Mouse (Mus musculus): ENCODE data around the gene Bicdl1. TPM values are rescaled to one million over a fixed set of nuclear protein-coding genes. Genes with fewer than 3 reads are reported as not detected.
A peak's percentile ranks its signal among the peaks of the same experiment; 100 is the strongest.

The Bicdl1 gene
- polyA plus RNA-seq, 1 experiment from 2014 or later = 2.9 TPM

GRCm38 (mm10) chr5:115635536-115635935 is 95.9 kb downstream of the Bicdl1 start:
- Histone ChIP-seq H3K27ac (peak overlapping the region; percentile 99), H3K9ac (peak overlapping the region; percentile 39), H3K4me1 (peaks cover 66% of the 10 kb centered on the region), H3K4me2 (peak overlapping the region; percentile 83), H3K36me3 (peaks cover 55% of the 10 kb centered on the region), H3K9me3 (replicated peaks) (no peaks in the 10 kb centered on the region), H3K27me3 (replicated peaks) (no peaks in the 10 kb centered on the region), H3K4me3 (0 out of 2 replicates have a peak overlapping the region, but pooled peaks have one; percentile 7)
- no peak for ATAC-seq
- WGBS (ENCODE audit: insufficient replicate concordance) = 50% methylated on average over 6 of the region's 6 CpGs

- H3K36me3 ChIP-seq = peaks cover 40% of the 10 kb centered on the region
- H3K4me3 ChIP-seq = peak overlapping the region; percentile 94
- peak; percentile 67 for ATAC-seq
- no peaks in the 10 kb centered on the region for H3K9me3 ChIP-seq (replicated peaks)
- peaks cover 73% of the 10 kb centered on the region for H3K4me1 ChIP-seq
- peak overlapping the region; percentile 83 for H3K4me2 ChIP-seq
- 46% methylated on average over 8 of the region's 8 CpGs for WGBS (ENCODE audit: insufficient replicate concordance)
- H3K27me3 ChIP-seq (replicated peaks) = no peaks in the 10 kb centered on the region
- H3K27ac ChIP-seq = peak overlapping the region; percentile 99
- H3K9ac ChIP-seq = peak overlapping the region; percentile 96
These were observed 97.4 kb downstream of the Bicdl1 start for GRCm38 (mm10) chr5:115634046-115634445.

- peaks cover 30% of the 10 kb centered on the region for H3K36me3 ChIP-seq
- H3K27ac ChIP-seq = peak overlapping the region; percentile 99
- H3K4me2 ChIP-seq = peak overlapping the region; percentile 83
- H3K9ac ChIP-seq = peak overlapping the region; percentile 96
- 49% methylated on average over 4 of the region's 4 CpGs for WGBS (ENCODE audit: insufficient replicate concordance)
- H3K4me3 ChIP-seq = peak overlapping the region; percentile 94
- H3K4me1 ChIP-seq = peaks cover 83% of the 10 kb centered on the region
- ATAC-seq = no peak
- no peaks in the 10 kb centered on the region for H3K27me3 ChIP-seq (replicated peaks)
- no peaks in the 10 kb centered on the region for H3K9me3 ChIP-seq (replicated peaks)
These were observed 98.4 kb downstream of the Bicdl1 start for GRCm38 (mm10) chr5:115633060-115633459.

- Histone ChIP-seq H3K4me1 (peaks cover 84% of the 10 kb centered on the region), H3K9me3 (replicated peaks) (no peaks in the 10 kb centered on the region), H3K36me3 (peaks cover 23% of the 10 kb centered on the region), H3K27ac (peak overlapping the region; percentile 99), H3K4me3 (peak overlapping the region; percentile 94), H3K9ac (peak overlapping the region; percentile 96), H3K27me3 (replicated peaks) (no peaks in the 10 kb centered on the region), H3K4me2 (peak overlapping the region; percentile 83)
- ATAC-seq = no peak
- WGBS (ENCODE audit: insufficient replicate concordance) = 1% methylated on average over 30 of the region's 30 CpGs
These were observed 99.1 kb downstream of the Bicdl1 start for GRCm38 (mm10) chr5:115632358-115632714.

- ATAC-seq = peak; percentile 79
- no peaks in the 10 kb centered on the region for H3K27me3 ChIP-seq (replicated peaks)
- no peaks in the 10 kb centered on the region for H3K9me3 ChIP-seq (replicated peaks)
- peaks cover 21% of the 10 kb centered on the region for H3K36me3 ChIP-seq
- peaks cover 84% of the 10 kb centered on the region for H3K4me1 ChIP-seq
- H3K4me3 ChIP-seq = peak within 1 kb of the TSS; percentile 94
- H3K9ac ChIP-seq = peak within 1 kb of the TSS; percentile 96
- WGBS (ENCODE audit: insufficient replicate concordance) = under 1% methylated on average over 101 of the region's 125 CpGs
- H3K4me2 ChIP-seq = peak within 1 kb of the TSS; percentile 83
- peak within 1 kb of the TSS; percentile 99 for H3K27ac ChIP-seq
These were observed 99.7 kb downstream of the Bicdl1 start, which contains the start of gene Rab35 for GRCm38 (mm10) chr5:115631505-115632357. TSS of gene Rab35 (plus strand) at chr5:115631908.

GRCm38 (mm10) chr5:115630291-115630690 is 101.1 kb downstream of the Bicdl1 start:
- peaks cover 14% of the 10 kb centered on the region for H3K36me3 ChIP-seq
- H3K27me3 ChIP-seq (replicated peaks) = no peaks in the 10 kb centered on the region
- H3K4me1 ChIP-seq = peaks cover 84% of the 10 kb centered on the region
- H3K27ac ChIP-seq = peak overlapping the region; percentile 99
- H3K4me3 ChIP-seq = peak overlapping the region; percentile 94
- 53% methylated on average over 5 of the region's 5 CpGs for WGBS (ENCODE audit: insufficient replicate concordance)
- no peak for ATAC-seq
- H3K9ac ChIP-seq = peak overlapping the region; percentile 96
- H3K9me3 ChIP-seq (replicated peaks) = no peaks in the 10 kb centered on the region
- peak overlapping the region; percentile 83 for H3K4me2 ChIP-seq

- H3K36me3 ChIP-seq = peaks cover 8% of the 10 kb centered on the region
- H3K4me2 ChIP-seq = no peak overlapping the region
- no peak overlapping the region for H3K9ac ChIP-seq
- no peak overlapping the region; the same call in 1 of the 2 replicates for H3K27ac ChIP-seq
- no peaks in the 10 kb centered on the region for H3K27me3 ChIP-seq (replicated peaks)
- no peak overlapping the region for H3K4me3 ChIP-seq
- no peaks in the 10 kb centered on the region for H3K9me3 ChIP-seq (replicated peaks)
- WGBS (ENCODE audit: insufficient replicate concordance) = 86% methylated on average over 4 of the region's 4 CpGs
- H3K4me1 ChIP-seq = peaks cover 83% of the 10 kb centered on the region
- ATAC-seq = no peak
These were observed 101.7 kb downstream of the Bicdl1 start for GRCm38 (mm10) chr5:115629672-115630071.

- no peaks in the 10 kb centered on the region for H3K27me3 ChIP-seq (replicated peaks)
- H3K4me2 ChIP-seq = no peak overlapping the region
- no peaks in the 10 kb centered on the region for H3K9me3 ChIP-seq (replicated peaks)
- peak overlapping the region; percentile 98 for H3K27ac ChIP-seq
- ATAC-seq = no peak
- peaks cover 5% of the 10 kb centered on the region; the same call in 1 of the 2 replicates for H3K36me3 ChIP-seq
- WGBS (ENCODE audit: insufficient replicate concordance) = 30% methylated on average over 8 of the region's 8 CpGs
- H3K4me1 ChIP-seq = peaks cover 80% of the 10 kb centered on the region
- H3K9ac ChIP-seq = peak overlapping the region; percentile 36
- H3K4me3 ChIP-seq = no peak overlapping the region
These were observed 103.3 kb downstream of the Bicdl1 start for GRCm38 (mm10) chr5:115628083-115628482.

- peak overlapping the region; percentile 39 for H3K4me3 ChIP-seq
- peaks cover 18% of the 10 kb centered on the region for H3K36me3 ChIP-seq
- H3K4me1 ChIP-seq = peaks cover 80% of the 10 kb centered on the region
- H3K9ac ChIP-seq = peak overlapping the region; percentile 72
- WGBS (ENCODE audit: insufficient replicate concordance) = 31% methylated on average over 10 of the region's 10 CpGs
- no peaks in the 10 kb centered on the region for H3K9me3 ChIP-seq (replicated peaks)
- peak overlapping the region; percentile 73 for H3K4me2 ChIP-seq
- H3K27ac ChIP-seq = peak overlapping the region; percentile 98
- ATAC-seq = peak; percentile 96
- H3K27me3 ChIP-seq (replicated peaks) = no peaks in the 10 kb centered on the region
These were observed 105.1 kb downstream of the Bicdl1 start for GRCm38 (mm10) chr5:115626237-115626886.

GRCm38 (mm10) chr5:115623694-115624440 is 107.6 kb downstream of the Bicdl1 start:
- Histone ChIP-seq H3K9me3 (replicated peaks) (no peaks in the 10 kb centered on the region), H3K4me1 (peaks cover 59% of the 10 kb centered on the region), H3K27me3 (replicated peaks) (no peaks in the 10 kb centered on the region), H3K36me3 (peaks cover 42% of the 10 kb centered on the region), H3K9ac (no peak overlapping the region), H3K4me3 (no peak overlapping the region), H3K27ac (peak overlapping the region; percentile 52), H3K4me2 (no peak overlapping the region)
- ATAC-seq = no peak
- WGBS (ENCODE audit: insufficient replicate concordance) = 67% methylated on average over 9 of the region's 9 CpGs

- Histone ChIP-seq H3K27me3 (replicated peaks) (no peaks in the 10 kb centered on the region), H3K4me1 (peaks cover 47% of the 10 kb centered on the region), H3K9me3 (replicated peaks) (no peaks in the 10 kb centered on the region), H3K9ac (no peak overlapping the region), H3K4me3 (no peak overlapping the region), H3K36me3 (peaks cover 54% of the 10 kb centered on the region), H3K27ac (peak overlapping the region; percentile 52), H3K4me2 (no peak overlapping the region)
- no peak for ATAC-seq
- 73% methylated on average over 7 of the region's 7 CpGs for WGBS (ENCODE audit: insufficient replicate concordance)
These were observed 108.7 kb downstream of the Bicdl1 start for GRCm38 (mm10) chr5:115622686-115623085.

All from liver, embryonic 12.5 days (tissue).